Mouse (Mus musculus): ENCODE measurements at regions not wholly inside any gene's neighbourhood (a gene's known extent, or its start where the extent isn't known, plus 50 kb on each side); places are given as distances from the start of the nearest gene placed in this dataset.

DNA sequence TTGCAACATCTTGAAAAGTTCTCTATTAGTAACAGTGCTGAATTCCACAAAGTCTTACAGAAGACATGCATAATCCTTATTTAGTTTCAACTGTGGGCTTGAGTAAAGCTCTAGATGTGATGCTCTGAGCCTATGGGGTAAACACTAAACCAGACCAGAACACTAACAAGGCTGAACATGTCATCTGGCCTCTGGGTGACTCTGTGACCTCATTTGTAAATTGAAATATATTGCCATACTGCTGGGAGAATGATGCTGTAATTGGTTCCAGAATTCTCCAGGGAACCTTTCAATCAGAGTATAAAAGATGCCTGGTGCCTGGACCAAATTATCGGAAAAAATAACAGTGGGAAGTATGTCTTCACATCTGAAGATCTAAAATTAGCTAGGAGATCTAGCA is 309.9 kb upstream of the Megf9 start:
- DNase-seq (ENCODE audit: low spot score in 2 of 2), result no peak

GRCm38 (mm10) chr4:70810956-70811316 is 276.1 kb upstream of the Megf9 start:
- no peak for DNase-seq (ENCODE audit: low spot score in 2 of 2)

GRCm38 (mm10) chr4:70810311-70810955 is 275.6 kb upstream of the Megf9 start:
- DNase-seq (ENCODE audit: low spot score in 2 of 2), result no peak

DNA sequence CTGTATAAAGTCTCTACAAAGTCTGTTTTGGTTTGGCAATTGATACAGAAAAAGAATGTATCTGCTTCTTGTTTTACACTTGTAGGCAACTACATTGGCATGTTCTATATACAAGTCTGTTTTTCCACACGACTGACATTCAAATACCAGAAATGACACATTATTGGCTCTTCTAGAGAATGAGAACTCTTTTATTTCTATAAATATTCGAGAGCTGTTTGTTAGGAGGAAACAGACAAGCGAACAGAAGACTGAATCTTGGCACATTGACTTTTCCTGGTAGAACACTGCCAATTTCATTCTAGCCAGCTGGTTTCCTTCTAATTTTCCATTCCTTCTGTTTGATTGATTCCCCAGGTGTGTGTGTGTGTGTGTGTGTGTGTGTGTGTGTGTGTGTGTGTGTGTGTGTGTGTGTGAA is 270.1 kb upstream of the Megf9 start:
- no peak for DNase-seq (ENCODE audit: low spot score in 2 of 2)

DNA sequence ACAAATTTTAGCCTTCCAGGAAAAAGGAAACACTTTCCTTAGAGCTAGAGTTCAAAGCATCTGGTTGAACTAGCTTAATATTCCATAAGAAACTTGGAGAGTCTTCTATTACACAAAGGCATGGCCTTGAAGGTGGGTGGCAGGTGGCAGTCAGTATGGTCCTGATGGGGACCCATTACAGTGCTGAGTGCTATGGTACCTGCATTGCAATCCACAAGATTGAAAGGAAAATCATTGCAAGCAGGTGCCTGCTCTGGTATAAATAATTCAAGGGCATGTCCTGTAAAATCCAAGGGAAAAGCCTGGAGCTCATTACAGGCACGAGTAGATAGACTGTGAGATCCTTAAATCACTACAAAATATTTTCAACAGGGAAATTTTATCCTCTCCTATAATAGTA is 263.7 kb upstream of the Megf9 start:
- no peak for DNase-seq (ENCODE audit: low spot score in 2 of 2)

DNA sequence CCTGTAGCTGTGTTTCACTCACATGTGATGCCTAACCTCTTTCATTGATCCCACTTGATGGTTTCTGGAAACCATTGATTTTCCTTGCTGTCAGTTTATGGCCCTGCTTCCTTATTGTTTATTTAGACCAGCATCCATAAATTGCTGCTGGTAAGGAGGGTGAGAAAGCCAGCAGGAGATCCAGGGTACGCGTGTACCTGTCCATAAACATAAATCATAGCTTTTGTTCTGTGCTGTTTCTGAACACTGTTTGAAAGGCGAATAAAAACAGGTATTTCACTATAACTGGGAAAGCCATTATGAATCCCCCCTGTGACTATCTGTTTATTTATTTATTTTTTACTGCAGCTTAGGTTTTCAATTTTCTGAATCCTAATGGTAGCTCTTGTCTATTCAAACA is 263.1 kb upstream of the Megf9 start:
- no peak for DNase-seq (ENCODE audit: low spot score in 2 of 2)

- no peak for DNase-seq (ENCODE audit: low spot score in 2 of 2)
Measured at GRCm38 (mm10) chr4:70783487-70783886, 248.7 kb upstream of the Megf9 start.

GRCm38 (mm10) chr4:70781591-70781990 is 246.8 kb upstream of the Megf9 start:
- no peak for DNase-seq (ENCODE audit: low spot score in 2 of 2)

DNA sequence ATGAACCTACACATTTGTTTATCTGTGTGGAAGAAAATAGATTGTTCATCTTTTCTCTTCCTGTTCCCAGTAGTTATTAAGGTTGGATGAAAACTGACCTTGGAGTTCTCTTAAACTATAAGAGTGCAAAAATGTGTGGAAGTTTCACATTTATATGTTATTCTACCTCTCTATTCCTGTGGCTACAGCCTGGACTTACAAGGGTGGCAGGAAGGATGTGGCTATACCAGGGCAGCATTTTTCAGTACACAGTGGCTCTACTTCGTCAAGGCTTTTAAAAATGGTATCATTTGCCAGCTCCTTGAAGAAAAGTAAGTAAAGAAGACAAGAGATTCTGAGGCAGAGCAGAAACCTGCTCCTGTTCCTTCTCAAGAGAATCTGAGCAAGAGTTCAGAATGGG is 241.5 kb upstream of the Megf9 start:
- no peak for DNase-seq (ENCODE audit: low spot score in 2 of 2)

DNA sequence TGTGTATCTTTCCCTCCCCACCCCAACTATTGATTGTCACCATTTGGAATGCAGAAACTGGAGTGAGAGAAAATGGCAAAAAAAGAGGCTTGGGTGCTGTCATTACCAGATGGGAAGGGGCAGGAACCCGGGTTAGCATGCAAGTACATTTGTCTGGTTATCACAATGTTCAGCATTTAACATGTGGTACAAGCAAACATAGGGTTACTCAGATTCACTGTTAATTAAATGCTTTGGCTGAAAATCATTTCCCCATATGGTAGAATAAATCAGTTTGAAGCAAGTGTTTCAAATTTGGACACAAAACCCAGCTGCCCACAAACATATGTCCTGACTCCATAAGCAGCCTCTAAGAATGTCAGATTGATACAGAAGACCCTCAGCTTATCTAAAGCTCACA is 208.6 kb upstream of the Megf9 start:
- no peak for DNase-seq (ENCODE audit: low spot score in 2 of 2)

- no peak for DNase-seq (ENCODE audit: low spot score in 2 of 2)
Measured at GRCm38 (mm10) chr4:70742002-70742401, 207.2 kb upstream of the Megf9 start.

GRCm38 (mm10) chr4:70741121-70741520 is 206.3 kb upstream of the Megf9 start:
- no peak for DNase-seq (ENCODE audit: low spot score in 2 of 2)

DNA sequence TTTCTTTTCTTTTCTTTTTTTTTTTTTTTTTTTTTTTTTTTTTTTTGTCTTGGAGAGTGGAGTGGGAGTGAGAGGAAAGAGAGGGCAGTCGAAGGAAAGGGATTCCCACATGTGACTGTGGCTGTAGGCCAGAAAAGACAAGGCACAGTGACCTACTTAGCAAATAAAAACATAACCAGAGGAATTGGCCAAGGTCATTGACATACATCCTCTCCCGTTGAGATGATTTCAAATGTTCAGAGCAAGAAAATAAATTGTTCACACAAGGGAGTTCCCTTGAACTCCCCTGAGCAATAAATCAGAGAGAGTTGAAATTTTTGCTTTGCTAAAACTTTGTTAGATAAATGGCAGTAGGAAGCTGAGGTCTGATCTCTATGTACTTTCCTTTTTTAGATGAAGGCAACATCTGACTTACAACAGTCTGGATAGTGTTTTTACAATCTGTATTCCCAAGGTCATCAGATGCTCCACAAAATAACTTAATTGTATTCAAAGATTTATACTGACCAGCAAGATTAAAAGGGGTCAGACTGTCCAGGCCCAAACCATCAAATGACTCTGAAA is 174.4 kb upstream of the Megf9 start:
- DNase-seq (ENCODE audit: low spot score in 2 of 2), result no peak

- DNase-seq (ENCODE audit: low spot score in 2 of 2), result no peak
Measured at GRCm38 (mm10) chr4:70705128-70705752, 170.4 kb upstream of the Megf9 start.

DNA sequence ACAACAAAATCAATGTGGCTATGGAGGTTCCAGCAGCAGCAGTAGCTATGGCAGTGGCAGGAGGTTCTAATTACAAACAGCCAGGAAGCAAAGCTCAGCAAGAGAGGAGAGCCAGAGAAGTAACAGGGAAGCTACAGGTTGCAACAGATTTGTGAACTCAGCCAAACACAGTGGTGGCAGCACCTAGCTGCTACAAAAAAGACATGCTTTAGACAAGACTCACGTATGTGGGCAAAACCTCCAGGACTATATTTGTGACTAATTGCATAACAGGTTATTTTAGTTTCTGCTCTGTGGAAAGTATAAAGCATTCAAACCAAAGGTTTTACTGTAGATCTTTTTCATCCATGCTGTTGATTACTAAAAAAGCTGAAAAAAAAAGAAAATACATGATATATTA is 166.1 kb upstream of the Megf9 start:
- no peak for DNase-seq (ENCODE audit: low spot score in 2 of 2)

DNA sequence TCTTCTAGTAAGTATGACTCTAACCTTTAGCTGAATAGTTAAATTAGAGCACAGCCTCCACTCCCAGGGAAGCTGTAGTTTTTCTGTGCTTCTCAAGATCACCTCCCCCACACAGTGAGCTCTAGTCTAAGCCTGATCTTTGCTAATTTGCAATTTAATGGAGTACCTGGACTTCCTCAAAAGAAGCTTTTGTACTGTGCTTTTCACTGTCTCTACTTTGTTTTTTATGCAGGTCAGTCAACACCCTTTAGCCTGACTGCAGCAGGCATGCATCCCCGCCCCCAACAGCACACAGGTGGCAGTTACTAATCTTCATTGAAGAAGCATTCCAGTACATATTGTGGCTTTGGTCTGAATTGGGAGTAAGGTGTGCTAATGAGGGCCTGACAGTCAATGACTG is 129.4 kb upstream of the Megf9 start:
- DNase-seq (ENCODE audit: low spot score in 2 of 2), result no peak

- DNase-seq (ENCODE audit: low spot score in 2 of 2), result peak in 1 of 2 experiments; percentile 7
Measured at GRCm38 (mm10) chr4:70621431-70621837, 86.6 kb upstream of the Megf9 start.

- DNase-seq (ENCODE audit: low spot score in 2 of 2), result peak; percentile 30 to 46
Measured at GRCm38 (mm10) chr4:70619636-70620287, 85.0 kb upstream of the Megf9 start.

GRCm38 (mm10) chr4:70615794-70616193 is 81.0 kb upstream of the Megf9 start:
- no peak for DNase-seq (ENCODE audit: low spot score in 2 of 2)

DNA sequence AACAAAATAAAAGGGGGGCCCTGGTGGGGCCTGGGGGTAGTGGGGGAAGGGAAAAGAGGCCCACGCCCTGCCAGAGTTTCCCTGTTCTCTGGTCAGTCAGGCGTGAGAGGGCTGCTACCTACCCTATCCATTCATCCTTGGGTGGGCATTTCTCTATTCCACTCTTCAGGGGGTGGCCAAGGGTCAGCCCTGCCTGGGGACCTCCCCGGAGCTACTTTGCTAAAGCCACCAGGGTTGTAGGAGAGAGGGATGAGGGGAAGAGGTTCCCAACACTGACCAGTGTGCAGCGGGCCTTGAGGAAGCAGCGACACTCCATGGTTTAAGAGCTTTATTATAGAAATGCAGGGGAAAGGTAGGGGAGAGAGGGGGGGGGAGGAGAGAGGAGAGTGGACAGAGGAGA is 79.6 kb upstream of the Megf9 start:
- no peak for DNase-seq (ENCODE audit: low spot score in 2 of 2)

GRCm38 (mm10) chr4:70603209-70603852 is 68.5 kb upstream of the Megf9 start:
- peak; percentile 39 to 54 for DNase-seq (ENCODE audit: low spot score in 2 of 2)

- DNase-seq (ENCODE audit: low spot score in 2 of 2), result peak; percentile 10 to 20
Measured at GRCm38 (mm10) chr4:70601301-70601700, 66.5 kb upstream of the Megf9 start.
